Mouse (Mus musculus): Measurements from ENCODE around the gene Msl3.
"Not testable (repeated sequence)": the region's sequence is repeated elsewhere in the genome, so short reads cannot be mapped to it uniquely, and the experiment has no call there.

The Msl3 gene

DNA sequence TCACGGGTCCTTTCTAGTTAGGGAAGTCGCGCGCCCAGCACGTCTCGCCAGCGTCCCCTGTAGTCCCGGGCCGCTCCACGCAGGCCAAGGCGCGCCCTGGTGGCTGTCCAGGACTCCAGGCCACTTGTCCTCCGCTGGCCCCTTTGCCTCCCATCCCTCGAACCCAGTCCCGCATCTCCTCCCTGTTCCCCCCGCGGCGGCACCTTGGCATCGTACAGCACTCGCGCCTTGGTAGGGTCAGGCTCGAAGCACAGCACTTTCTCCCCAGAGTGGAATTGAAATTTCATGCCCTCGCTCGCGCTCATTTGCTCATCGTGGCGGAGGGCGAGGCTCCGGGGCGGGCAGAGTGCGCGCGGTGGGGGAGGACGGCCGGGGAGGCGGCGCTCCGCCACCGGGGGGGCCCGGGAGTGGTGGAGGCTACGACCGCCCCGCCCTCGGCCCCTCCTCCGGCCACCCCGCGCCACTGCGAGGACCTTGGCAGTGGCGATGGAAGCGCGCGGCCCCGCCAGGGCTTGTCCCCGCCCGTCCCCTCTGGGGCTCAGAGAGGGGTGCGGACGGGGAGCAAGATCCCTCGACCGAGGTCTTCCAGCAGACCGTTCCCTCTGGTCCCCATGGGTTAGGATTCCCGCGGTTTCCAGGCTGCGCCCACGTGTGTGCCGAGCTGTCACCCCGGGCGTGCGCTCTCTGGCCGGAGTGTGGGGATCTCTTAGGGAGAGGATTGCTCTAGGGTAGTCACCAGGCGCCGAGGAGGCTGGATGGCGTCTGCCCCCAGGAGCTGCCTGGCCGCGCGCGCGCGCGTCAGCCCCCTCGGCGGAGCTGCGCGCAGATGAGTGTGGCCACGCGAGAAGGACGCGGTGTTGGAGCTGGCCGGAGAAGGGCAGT, at the start of gene Msl3:
TSS of gene Msl3 (minus strand) at position 374 of the 882 bp plus-strand sequence.
- peak; percentile 81 to 85 for DNase-seq (ENCODE audit: low spot score in 2 of 2)

DNA sequence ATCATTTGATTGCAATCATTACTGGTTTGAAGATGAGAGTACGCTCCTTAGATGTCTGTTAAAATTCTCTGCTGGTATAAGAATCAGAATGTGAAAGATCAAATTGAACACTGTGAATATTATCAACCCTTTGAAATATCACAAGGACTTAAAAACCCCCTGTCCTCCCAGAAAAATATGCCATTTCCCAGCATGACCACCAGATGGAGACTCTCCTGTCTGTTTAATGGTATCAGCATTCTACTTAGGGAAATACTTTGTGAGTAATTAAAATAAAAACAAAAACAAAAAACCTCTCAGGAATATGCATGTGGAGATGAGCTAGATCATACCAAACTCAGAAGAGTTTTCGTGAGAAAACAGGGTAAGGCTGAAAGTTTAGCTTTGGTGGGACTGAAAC, 44.3 kb upstream of the Msl3 start:
- DNase-seq (ENCODE audit: low spot score in 2 of 2) = no peak

GRCm38 (mm10) chrX:168674407-168674962, 787 bp upstream of the Msl3 start:
- DNase-seq (ENCODE audit: low spot score in 2 of 2) = no peak

DNA sequence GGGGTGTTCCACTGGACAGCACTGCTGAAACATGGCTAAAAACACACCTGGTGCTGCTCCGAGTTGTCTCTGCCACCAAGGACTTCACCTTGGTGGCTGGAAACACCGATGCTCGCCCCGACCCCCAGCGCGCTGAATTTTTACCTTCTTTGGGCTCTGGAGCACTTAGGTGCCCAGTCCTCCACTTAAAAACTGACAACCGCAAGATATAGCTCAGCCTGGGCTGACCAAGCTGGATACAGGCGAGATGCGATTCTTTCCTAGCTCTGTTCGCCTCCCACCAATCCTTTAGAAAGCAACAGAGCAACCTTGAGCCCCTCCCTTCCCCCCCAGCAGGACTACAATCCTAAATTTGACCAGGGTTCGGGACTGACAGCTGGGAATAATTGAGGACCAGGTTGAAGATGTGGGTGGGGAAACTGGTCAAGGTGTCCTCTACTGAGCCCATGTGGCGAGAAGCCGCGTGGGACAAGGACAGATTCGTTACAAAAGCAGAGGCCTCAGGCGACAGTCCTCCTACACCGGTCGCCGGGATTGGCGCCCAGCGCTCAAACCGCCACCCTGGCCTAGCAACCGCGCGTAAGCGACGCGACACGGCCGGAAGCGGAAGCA, 679 bp downstream of the Msl3 start:
- DNase-seq (ENCODE audit: low spot score in 2 of 2) = no peak

GRCm38 (mm10) chrX:168672425-168672824, 1.3 kb downstream of the Msl3 start:
- DNase-seq (ENCODE audit: low spot score in 2 of 2) = peak in 1 of 2 experiments; percentile 42

DNA sequence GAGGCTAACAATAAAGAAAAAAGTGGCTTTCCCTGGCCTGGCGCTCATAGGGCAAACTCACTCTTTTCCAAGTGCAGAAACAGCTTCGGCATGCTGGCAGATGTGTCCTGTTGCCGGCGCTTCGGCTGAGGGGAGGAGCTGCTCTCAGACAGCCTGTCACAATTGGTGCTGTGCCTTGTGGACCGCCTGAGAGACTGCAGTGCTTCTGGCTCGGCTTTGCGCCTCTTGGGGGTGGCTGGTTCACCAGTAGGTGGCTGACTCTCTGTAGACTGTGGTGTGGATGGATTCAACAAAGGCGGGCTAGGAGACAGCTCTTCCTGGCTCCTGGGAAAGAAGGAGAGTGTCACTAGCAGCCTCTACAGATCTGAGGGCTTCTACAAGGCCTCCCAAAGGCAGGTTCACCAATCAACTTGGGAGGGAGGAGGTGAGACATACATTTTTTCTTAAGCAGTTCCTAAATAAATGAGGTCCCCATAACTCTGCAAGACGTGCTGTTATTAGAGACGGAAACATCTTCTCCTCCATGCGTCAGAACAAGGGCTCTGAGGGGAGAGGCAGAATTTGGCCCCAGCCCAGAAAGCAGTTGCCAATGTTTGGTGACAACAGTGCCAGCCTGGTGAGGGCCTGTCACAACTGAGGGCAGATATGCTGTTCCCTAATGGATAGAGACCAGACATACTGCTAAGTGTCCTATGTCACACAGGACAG, 9.6 kb downstream of the Msl3 start:
- DNase-seq (ENCODE audit: low spot score in 2 of 2) = no peak

DNA sequence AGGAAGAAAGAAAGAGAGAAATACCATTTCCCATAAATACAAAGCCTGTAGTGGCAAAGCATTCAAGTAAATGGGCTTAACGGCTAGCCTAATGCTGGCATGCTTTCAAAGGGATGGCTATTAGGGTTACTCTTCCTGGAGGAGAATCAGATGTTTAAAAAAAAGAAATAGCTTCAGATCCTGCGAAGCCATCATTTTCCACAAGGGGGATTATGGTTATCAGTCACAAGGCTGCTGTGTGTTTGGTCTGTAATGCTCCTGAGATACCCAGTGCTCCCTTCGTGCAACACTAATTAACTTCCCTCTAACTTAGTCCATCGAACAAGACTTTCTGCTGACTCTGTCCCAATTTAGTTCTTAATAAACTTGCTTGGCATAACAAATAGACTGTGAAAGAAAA, 13.5 kb downstream of the Msl3 start:
- no peak for DNase-seq (ENCODE audit: low spot score in 2 of 2)

- DNase-seq (ENCODE audit: low spot score in 2 of 2) = not testable (repeated sequence)
Observed at GRCm38 (mm10) chrX:168659803-168660202, 13.9 kb downstream of the Msl3 start.

DNA sequence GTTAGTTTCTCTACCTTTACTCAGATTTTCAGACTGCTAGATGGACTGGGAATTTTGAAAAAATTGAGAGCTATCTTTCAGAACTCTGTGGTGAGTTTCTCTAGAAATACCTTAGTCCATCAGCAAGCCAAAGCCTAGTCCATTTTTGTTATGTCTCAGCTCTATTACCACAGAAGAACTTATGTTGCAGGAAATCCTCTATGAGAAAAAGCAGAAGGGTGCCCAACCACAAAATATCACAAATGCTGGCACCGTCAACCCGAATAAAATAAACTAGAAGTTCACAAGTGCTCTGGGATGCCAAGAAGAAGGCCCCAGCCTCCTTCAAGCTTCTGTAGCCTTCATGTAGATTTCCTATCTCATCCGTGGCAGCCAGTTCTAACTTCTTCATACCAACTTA, 14.4 kb downstream of the Msl3 start:
- no peak for DNase-seq (ENCODE audit: low spot score in 2 of 2)

- DNase-seq (ENCODE audit: low spot score in 2 of 2) = no peak
Observed at GRCm38 (mm10) chrX:168657795-168658194, 15.9 kb downstream of the Msl3 start.

- DNase-seq (ENCODE audit: low spot score in 2 of 2) = no peak
Observed at GRCm38 (mm10) chrX:168649336-168649735, 24.4 kb downstream of the Msl3 start.

- no peak for DNase-seq (ENCODE audit: low spot score in 2 of 2)
Observed at GRCm38 (mm10) chrX:168647746-168648145, 26.0 kb downstream of the Msl3 start.

DNA sequence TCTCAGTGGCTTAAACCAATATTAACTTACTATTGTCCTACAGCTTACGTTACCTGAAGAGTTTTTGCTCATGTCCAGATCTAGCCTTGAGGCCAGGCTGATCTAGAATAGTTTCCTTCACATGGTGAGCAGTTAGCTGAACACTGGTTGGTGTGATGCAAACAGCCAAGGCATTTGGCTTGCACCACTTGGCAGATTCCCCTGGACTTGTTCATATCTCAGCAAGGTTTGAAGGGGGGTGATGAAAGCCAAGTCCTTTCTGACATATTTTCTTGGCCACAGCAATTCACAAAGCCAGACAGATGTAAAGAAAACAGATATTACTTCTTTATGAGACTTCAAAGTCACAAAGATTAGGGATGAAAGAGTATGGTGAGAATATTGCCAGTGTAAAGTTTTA, 30.2 kb downstream of the Msl3 start:
- no peak for DNase-seq (ENCODE audit: low spot score in 2 of 2)

- peak; percentile 37 to 70 for DNase-seq (ENCODE audit: low spot score in 2 of 2)
Observed at GRCm38 (mm10) chrX:168639556-168640356, 33.9 kb downstream of the Msl3 start.
